Mouse (Mus musculus): ENCODE results near the gene Luzp2. TPM values are rescaled to one million over a fixed set of nuclear protein-coding genes. Genes with fewer than 3 reads are reported as not detected.
"Not testable (repeated sequence)": the region's sequence is repeated elsewhere in the genome, so short reads cannot be mapped to it uniquely, and the experiment has no call there.

The Luzp2 gene
- polyA plus RNA-seq, 1 experiment from 2014 or later = 32.8 TPM

GRCm38 (mm10) chr7:55009173-55009771 is 174.0 kb downstream of the Luzp2 start:
- Histone ChIP-seq H3K27me3 (replicated peaks) (no peaks in the 10 kb centered on the region), H3K4me2 (no peak overlapping the region), H3K27ac (replicated peaks) (no peak overlapping the region), H3K4me3 (replicated peaks) (no peak overlapping the region), H3K4me1 (0 out of 2 replicates have a peak, but pooled peaks cover 4% of the 10 kb centered on the region), H3K9ac (replicated peaks) (no peak overlapping the region), H3K36me3 (no peaks in the 10 kb centered on the region), H3K9me3 (replicated peaks) (no peaks in the 10 kb centered on the region)
- no peak for ATAC-seq (ENCODE audit: low FRiP score)
- WGBS = 51% methylated on average over 4 of the region's 4 CpGs

DNA sequence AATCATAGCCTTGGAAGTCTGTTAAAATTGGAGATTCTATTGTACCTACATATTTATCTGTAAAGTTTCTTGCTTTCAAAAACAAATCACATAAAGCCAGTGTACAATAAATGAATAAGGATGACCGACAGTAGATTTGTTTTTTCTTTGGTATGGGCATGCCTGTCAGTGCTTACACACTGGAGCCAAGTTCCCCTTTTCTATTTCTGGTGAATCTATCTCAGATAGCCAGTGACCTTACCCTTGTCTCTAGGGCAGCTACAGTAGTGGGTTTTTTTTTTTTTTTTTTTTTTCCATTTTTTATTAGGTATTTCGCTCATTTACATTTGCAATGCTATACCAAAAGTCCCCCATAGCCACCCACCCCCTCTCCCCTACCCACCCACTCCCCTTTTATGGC is 298.6 kb downstream of the Luzp2 start:
- not testable (repeated sequence) for H3K27ac ChIP-seq (replicated peaks); ATAC-seq (ENCODE audit: low FRiP score); H3K9ac ChIP-seq (replicated peaks); H3K36me3 ChIP-seq; H3K9me3 ChIP-seq (replicated peaks); H3K27me3 ChIP-seq (replicated peaks); H3K4me1 ChIP-seq; H3K4me3 ChIP-seq (replicated peaks); H3K4me2 ChIP-seq
- 93% methylated on average over 1 of the region's 2 CpGs for WGBS

DNA sequence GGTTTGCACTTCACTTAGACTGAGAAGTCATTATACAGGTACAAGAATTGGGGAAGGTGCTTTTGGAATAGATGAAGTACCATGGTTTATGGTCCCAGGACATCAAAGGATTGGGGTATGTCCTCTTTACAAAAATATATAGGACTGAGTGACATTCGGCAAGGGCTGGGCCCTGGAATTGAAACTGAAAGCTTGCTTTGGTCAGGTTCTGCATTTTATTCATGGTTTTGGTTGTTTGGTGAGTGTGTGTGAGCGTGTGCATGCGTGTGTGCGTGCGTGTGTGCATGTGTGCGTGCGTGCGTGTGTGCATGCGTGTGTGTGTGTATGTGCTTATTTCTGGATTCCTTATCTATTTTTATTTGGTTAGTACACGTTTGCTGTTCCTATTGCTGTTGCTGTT is 353.6 kb downstream of the Luzp2 start:
- no peak for ATAC-seq (ENCODE audit: low FRiP score)
- no peak overlapping the region for H3K27ac ChIP-seq (replicated peaks)
- no peaks in the 10 kb centered on the region for H3K9me3 ChIP-seq (replicated peaks)
- 90% methylated on average over 10 of the region's 10 CpGs for WGBS
- no peak overlapping the region for H3K4me2 ChIP-seq
- no peak overlapping the region for H3K4me3 ChIP-seq (replicated peaks)
- no peaks in the 10 kb centered on the region for H3K4me1 ChIP-seq
- H3K9ac ChIP-seq (replicated peaks) = no peak overlapping the region
- H3K27me3 ChIP-seq (replicated peaks) = no peaks in the 10 kb centered on the region
- H3K36me3 ChIP-seq = no peaks in the 10 kb centered on the region

DNA sequence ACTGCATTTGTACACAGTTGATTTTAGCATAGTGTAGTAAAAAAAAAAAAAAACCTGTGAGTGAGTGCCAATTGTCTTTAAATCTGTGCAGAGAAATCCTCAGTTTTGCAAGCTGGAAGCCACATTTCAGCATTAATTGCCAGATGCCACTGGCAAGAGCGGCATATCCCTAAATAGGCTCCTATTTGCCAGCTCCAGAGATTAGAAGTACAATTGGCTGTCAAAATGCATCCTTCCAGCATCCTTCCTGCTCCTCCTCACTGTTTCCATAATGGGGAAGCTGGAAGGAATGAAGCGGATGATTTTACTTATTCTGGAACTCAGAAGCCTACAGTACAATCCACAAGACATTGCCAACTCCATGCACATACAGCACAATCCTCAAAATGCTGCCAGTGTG is 354.2 kb downstream of the Luzp2 start:
- Histone ChIP-seq H3K4me3 (replicated peaks) (no peak overlapping the region), H3K4me1 (no peaks in the 10 kb centered on the region), H3K36me3 (no peaks in the 10 kb centered on the region), H3K27me3 (replicated peaks) (no peaks in the 10 kb centered on the region), H3K27ac (replicated peaks) (no peak overlapping the region), H3K4me2 (no peak overlapping the region), H3K9ac (replicated peaks) (no peak overlapping the region), H3K9me3 (replicated peaks) (no peaks in the 10 kb centered on the region)
- 83% methylated on average over 2 of the region's 2 CpGs for WGBS
- ATAC-seq (ENCODE audit: low FRiP score) = no peak

DNA sequence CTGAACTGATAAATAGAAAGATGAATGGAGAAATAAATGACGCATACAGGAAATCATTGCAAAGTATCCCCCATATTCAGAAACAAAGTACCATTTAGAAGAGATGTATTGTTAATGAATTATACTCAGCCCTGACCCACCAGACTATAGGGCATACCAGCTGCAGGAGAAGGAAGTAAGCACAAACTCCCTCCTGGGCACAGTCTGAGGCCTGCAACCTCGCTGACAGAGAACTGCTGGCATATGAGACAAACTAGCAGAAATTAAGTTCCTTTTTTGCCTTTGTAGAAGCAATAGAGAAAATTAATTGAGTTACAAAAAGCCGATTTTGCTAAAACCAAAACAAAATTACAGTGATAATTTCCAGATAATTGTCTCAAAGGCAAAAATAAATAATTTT is 355.4 kb downstream of the Luzp2 start:
- 76% methylated on average over 3 of the region's 3 CpGs for WGBS
- H3K4me1 ChIP-seq = no peaks in the 10 kb centered on the region
- no peak for ATAC-seq (ENCODE audit: low FRiP score)

DNA sequence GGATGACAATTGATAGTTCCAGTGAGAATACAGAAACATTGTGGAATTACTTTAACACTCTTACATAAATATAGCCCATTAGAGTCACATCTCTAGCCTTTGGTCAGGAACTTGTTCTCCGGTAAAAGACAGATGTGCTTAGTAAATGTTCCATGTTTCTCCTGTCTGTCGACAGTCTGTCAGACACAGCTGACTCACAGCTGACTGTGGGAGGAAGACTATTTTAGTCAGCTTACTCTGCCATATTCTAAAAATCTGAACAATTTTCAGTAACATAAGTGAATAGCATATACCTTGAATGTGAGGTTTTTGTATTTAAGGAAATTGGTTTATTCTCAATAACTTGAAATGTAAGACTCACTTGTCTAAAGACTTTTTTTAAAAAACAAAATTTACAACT is 363.5 kb downstream of the Luzp2 start:
- 78% methylated on average over 2 of the region's 2 CpGs for WGBS
- H3K27me3 ChIP-seq (replicated peaks) = no peaks in the 10 kb centered on the region
- H3K4me3 ChIP-seq (replicated peaks) = no peak overlapping the region
- H3K4me2 ChIP-seq = no peak overlapping the region
- ATAC-seq (ENCODE audit: low FRiP score) = no peak
- no peak overlapping the region for H3K9ac ChIP-seq (replicated peaks)
- H3K27ac ChIP-seq (replicated peaks) = no peak overlapping the region
- H3K36me3 ChIP-seq = no peaks in the 10 kb centered on the region
- H3K9me3 ChIP-seq (replicated peaks) = no peaks in the 10 kb centered on the region
- no peaks in the 10 kb centered on the region for H3K4me1 ChIP-seq

More for the DNA sequence above, 355.4 kb downstream of the Luzp2 start:
- Histone ChIP-seq H3K27me3 (replicated peaks) (no peaks in the 10 kb centered on the region), H3K4me3 (replicated peaks) (no peak overlapping the region), H3K9me3 (replicated peaks) (no peaks in the 10 kb centered on the region), H3K27ac (replicated peaks) (no peak overlapping the region), H3K4me2 (no peak overlapping the region), H3K9ac (replicated peaks) (no peak overlapping the region), H3K36me3 (no peaks in the 10 kb centered on the region)

DNA sequence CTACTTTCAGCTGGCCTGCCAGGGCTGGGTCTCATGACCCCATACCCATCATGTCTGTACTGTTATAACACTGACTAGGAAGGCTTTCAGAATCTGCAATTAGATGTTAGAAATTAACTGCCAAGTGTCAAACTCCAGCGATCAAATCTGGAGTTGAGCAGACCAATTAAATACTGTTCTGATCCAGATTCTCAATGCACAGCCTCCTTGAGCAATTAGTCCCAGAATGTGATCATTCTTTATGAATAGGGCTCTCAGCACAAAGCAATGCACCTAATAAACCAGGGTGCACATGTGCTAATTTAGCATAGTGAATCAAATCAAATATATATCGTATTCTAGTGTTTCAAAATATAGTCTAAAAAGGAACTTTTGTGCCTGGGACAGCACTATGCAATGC is 387.7 kb downstream of the Luzp2 start:
- Histone ChIP-seq H3K4me3 (replicated peaks) (no peak overlapping the region), H3K36me3 (no peaks in the 10 kb centered on the region), H3K4me2 (no peak overlapping the region), H3K4me1 (no peaks in the 10 kb centered on the region), H3K9me3 (replicated peaks) (no peaks in the 10 kb centered on the region), H3K9ac (replicated peaks) (no peak overlapping the region), H3K27me3 (replicated peaks) (no peaks in the 10 kb centered on the region), H3K27ac (replicated peaks) (no peak overlapping the region)
- no peak for ATAC-seq (ENCODE audit: low FRiP score)
- WGBS = 66% methylated on average over 2 of the region's 2 CpGs

- no peak for ATAC-seq (ENCODE audit: low FRiP score)
- H3K4me3 ChIP-seq (replicated peaks) = no peak overlapping the region
Observed at GRCm38 (mm10) chr7:55229407-55229806, 394.1 kb downstream of the Luzp2 start.

More at GRCm38 (mm10) chr7:55229407-55229806, 394.1 kb downstream of the Luzp2 start:
- Histone ChIP-seq H3K36me3 (no peaks in the 10 kb centered on the region), H3K27me3 (replicated peaks) (no peaks in the 10 kb centered on the region), H3K27ac (replicated peaks) (no peak overlapping the region), H3K9ac (replicated peaks) (no peak overlapping the region), H3K4me1 (no peaks in the 10 kb centered on the region), H3K4me2 (no peak overlapping the region), H3K9me3 (replicated peaks) (no peaks in the 10 kb centered on the region)
